Mouse (Mus musculus) hindbrain, embryonic 15.5 days (tissue): ENCODE results near the gene Xirp2. TPM values are rescaled to one million over a fixed set of nuclear protein-coding genes. Genes with fewer than 3 reads are reported as not detected.

Experiments
- ATAC-seq: fragments of 200-750 bp; cut with Nextera tagmentation; 2 replicates; pipeline ENCODE4 v1.8.0; 2017; ENCODE audit warnings: low read depth, moderate number of reproducible peaks, moderate TSS enrichment; ENCODE audit not compliant: low FRiP score
- H3K27ac ChIP-seq: fragments of 300-500 bp; sonication (generic); replicated peaks from 2 replicates; pipeline ENCODE4 v1.5.1; 2015; ENCODE audit warnings: mild to moderate bottlenecking, inconsistent platforms
- H3K27me3 ChIP-seq: fragments of 300-500 bp; sonication (generic); 2 replicates; pipeline ENCODE4 v1.6.1; 2015; ENCODE audit warnings: control low read depth, inconsistent platforms
- H3K36me3 ChIP-seq: fragments of 300-500 bp; sonication (generic); 2 replicates; pipeline ENCODE4 v1.6.1; 2015; ENCODE audit warnings: control low read depth, inconsistent platforms
- H3K4me1 ChIP-seq: fragments of 300-500 bp; sonication (generic); replicated peaks from 2 replicates; pipeline ENCODE4 v1.6.1; 2015; ENCODE audit warnings: control low read depth, inconsistent platforms
- H3K4me2 ChIP-seq: fragments of 300-500 bp; sonication (generic); 2 replicates; pipeline ENCODE4 v1.6.1; 2015; ENCODE audit warnings: moderate library complexity, mild to moderate bottlenecking, inconsistent platforms
- H3K4me3 ChIP-seq: fragments of 300-500 bp; sonication (generic); 2 replicates; pipeline ENCODE4 v1.5.1; 2015; ENCODE audit warnings: mild to moderate bottlenecking, inconsistent platforms
- H3K9ac ChIP-seq: fragments of 300-500 bp; sonication (generic); 2 replicates; pipeline ENCODE4 v1.6.1; 2015; ENCODE audit warnings: inconsistent platforms
- H3K9me3 ChIP-seq: fragments of 300-500 bp; sonication (generic); 2 replicates; pipeline ENCODE4 v1.6.1; 2016; ENCODE audit warnings: control low read depth, inconsistent platforms
- WGBS: fragments of 180-500 bp; shearing (Covaris S2); methylation state at CpG from one replicate; pipeline ENCODE4 v1.1.7; 2015; 5-methylcytosine and 5-hydroxymethylcytosine counted together
- polyA plus RNA-seq: library from polyadenylated mRNA; unstranded; fragments of >200 nt; fragmentation: Nextera tagmentation; extraction: Ambion mirVana; gene quantifications from 2 replicates; pipeline ENCODE4 v1.2.1, GENCODE M21; 2015

Xirp2 gene
- polyA plus RNA-seq, 1 experiment from 2014 or later: not detected

DNA sequence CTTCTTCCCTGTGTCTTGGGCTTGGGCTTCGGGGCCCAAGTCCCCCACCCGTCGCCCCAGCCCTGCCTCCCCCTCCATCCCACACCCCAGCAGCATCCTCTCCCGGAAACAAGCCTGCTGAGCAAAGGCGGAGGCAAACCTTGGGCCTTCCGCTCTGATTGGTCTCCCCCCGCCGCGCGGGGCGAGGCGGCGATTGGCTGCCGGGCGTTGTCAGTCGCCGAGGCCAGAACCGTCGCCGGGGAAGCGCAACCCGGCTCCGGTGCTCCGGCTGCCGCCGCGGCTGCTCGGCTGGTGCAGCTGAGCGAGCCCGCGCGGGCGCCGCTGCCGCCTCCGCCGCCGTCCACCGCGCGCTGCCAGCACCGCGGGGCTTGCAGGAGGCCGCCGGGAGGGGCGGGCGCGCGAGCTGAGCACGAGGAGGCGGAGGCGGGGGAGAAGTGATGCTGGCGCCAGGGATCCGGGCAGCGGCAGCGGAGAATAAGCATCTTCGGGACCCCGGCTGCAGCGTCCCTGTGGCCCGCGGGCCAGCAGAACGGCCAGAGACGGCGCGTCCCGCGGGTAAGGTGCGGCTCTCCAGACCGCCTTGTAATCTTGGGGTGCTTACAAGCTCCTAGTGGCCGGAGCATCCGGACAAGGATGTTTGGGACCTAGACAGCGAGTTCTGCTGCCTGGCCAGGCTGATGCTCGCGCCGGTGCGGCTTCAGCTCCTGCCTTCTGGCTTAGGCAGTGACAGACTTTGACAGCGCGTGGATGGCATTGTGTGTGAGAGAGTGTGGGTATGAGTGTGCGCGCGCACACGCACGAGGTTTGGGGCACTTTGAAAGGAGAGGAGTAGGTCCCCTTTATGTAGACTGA is 119.9 kb downstream of the Xirp2 start, which contains the start of gene B3galt1:
Gene B3galt1, plus strand, starts transcription at position 392 of the 852 bp plus-strand sequence.
- under 1% methylated on average over 83 of the region's 83 CpGs for WGBS
- Histone ChIP-seq H3K27me3 (no peaks in the 10 kb centered on the region), H3K4me2 (peak within 1 kb of the TSS; percentile 93), H3K4me1 (peaks cover 9% of the 10 kb centered on the region), H3K4me3 (peak within 1 kb of the TSS; percentile 56), H3K9me3 (no peaks in the 10 kb centered on the region), H3K27ac (peak within 1 kb of the TSS; percentile 99), H3K36me3 (no peaks in the 10 kb centered on the region), H3K9ac (peak within 1 kb of the TSS; percentile 90)
- peak; percentile 99 for ATAC-seq

- peak overlapping the region; percentile 93 for H3K4me2 ChIP-seq
- WGBS: 2% methylated on average over 12 of the region's 12 CpGs
- ATAC-seq: no peak
These were observed 120.8 kb downstream of the Xirp2 start for GRCm38 (mm10) chr2:67566566-67566965.

GRCm38 (mm10) chr2:67567141-67567680 is 121.4 kb downstream of the Xirp2 start:
- ATAC-seq: no peak
- 8% methylated on average over 8 of the region's 8 CpGs for WGBS
- H3K4me3 ChIP-seq: peak overlapping the region; percentile 56

More at GRCm38 (mm10) chr2:67566566-67566965, 120.8 kb downstream of the Xirp2 start:
- Histone ChIP-seq H3K9ac (peak overlapping the region; percentile 90), H3K4me3 (peak overlapping the region; percentile 56), H3K27me3 (no peaks in the 10 kb centered on the region), H3K36me3 (no peaks in the 10 kb centered on the region), H3K4me1 (peaks cover 9% of the 10 kb centered on the region), H3K9me3 (no peaks in the 10 kb centered on the region), H3K27ac (peak overlapping the region; percentile 99)

More at GRCm38 (mm10) chr2:67567141-67567680, 121.4 kb downstream of the Xirp2 start:
- H3K4me2 ChIP-seq: peak overlapping the region; percentile 93
- H3K27ac ChIP-seq: no peak overlapping the region
- H3K4me1 ChIP-seq: peaks cover 9% of the 10 kb centered on the region
- H3K36me3 ChIP-seq: no peaks in the 10 kb centered on the region
- H3K9me3 ChIP-seq: no peaks in the 10 kb centered on the region
- peak overlapping the region; percentile 90 for H3K9ac ChIP-seq
- H3K27me3 ChIP-seq: no peaks in the 10 kb centered on the region

Other genes with a start within 250 kb of the Xirp2 start
- not detected in 2 replicates for gene Gm21830, start 32.3 kb upstream of the Xirp2 start, polyA plus RNA-seq
- not detected in 2 replicates for gene Gm26727, start 12.8 kb upstream of the Xirp2 start, polyA plus RNA-seq
- gene B3galt1, start 119.9 kb downstream of the Xirp2 start, polyA plus RNA-seq: 54.5 and 60.6 TPM in 2 replicates